Mouse (Mus musculus): Measurements from ENCODE around the gene Dnajc7. TPM values are rescaled to one million over a fixed set of nuclear protein-coding genes. Genes with fewer than 3 reads are reported as not detected.
"Not testable (repeated sequence)": the region's sequence is repeated elsewhere in the genome, so short reads cannot be mapped to it uniquely, and the experiment has no call there.

The Dnajc7 gene
- polyA plus RNA-seq, 2 experiments = 15.1 to 61.7 TPM

- ATAC-seq (ENCODE audit: insufficient read depth) = no peak
- H3K9me3 ChIP-seq (ENCODE audit: control insufficient read depth, low read length) = no peaks in the 10 kb centered on the region
- H3K4me3 ChIP-seq (ENCODE audit: insufficient read depth in 1 of 2, low read depth in 2 of 2, low read length in 2 of 2) = no peak overlapping the region
- no peaks in the 10 kb centered on the region for H3K27me3 ChIP-seq (ENCODE audit: control insufficient read depth, insufficient read depth, low read length)
- no peak overlapping the region for H3K9ac ChIP-seq (replicated peaks)
- H3K4me1 ChIP-seq (replicated peaks; ENCODE audit: control insufficient read depth in 2 of 2, insufficient read depth in 2 of 2, low read length in 1 of 2) = no peaks in the 10 kb centered on the region
- peaks cover 69% of the 10 kb centered on the region for H3K36me3 ChIP-seq (replicated peaks; ENCODE audit: control insufficient read depth, insufficient read depth, low read depth)
- no peak for DNase-seq (ENCODE audit: low read depth in 3 of 3, low spot score in 3 of 3)
- no peak overlapping the region for H3K4me2 ChIP-seq (ENCODE audit: low read depth)
- 84% methylated on average over 11 of the region's 11 CpGs for WGBS (ENCODE audit: insufficient replicate concordance)
- H3K27ac ChIP-seq = no peak overlapping the region
- no peak for TF ChIP-seq EP300 (IDR thresholded peaks at IDR 0.05; ENCODE audit: low read depth)
- TF ChIP-seq CTCF (IDR thresholded peaks at IDR 0.05; ENCODE audit: low read depth) = no peak
These were observed 27.5 kb downstream of the Dnajc7 start for GRCm38 (mm10) chr11:100592346-100593046.

- no peak for ATAC-seq (ENCODE audit: insufficient read depth)
- Histone ChIP-seq H3K4me2 (ENCODE audit: low read depth) (no peak overlapping the region), H3K9me3 (ENCODE audit: control insufficient read depth, low read length) (no peaks in the 10 kb centered on the region), H3K27me3 (ENCODE audit: control insufficient read depth, insufficient read depth, low read length) (no peaks in the 10 kb centered on the region), H3K9ac (replicated peaks) (no peak overlapping the region), H3K4me1 (replicated peaks; ENCODE audit: control insufficient read depth in 2 of 2, insufficient read depth in 2 of 2, low read length in 1 of 2) (no peaks in the 10 kb centered on the region), H3K36me3 (replicated peaks; ENCODE audit: control insufficient read depth, insufficient read depth, low read depth) (peaks cover 82% of the 10 kb centered on the region), H3K4me3 (ENCODE audit: insufficient read depth in 1 of 2, low read depth in 2 of 2, low read length in 2 of 2) (no peak overlapping the region), H3K27ac (no peak overlapping the region)
- 88% methylated on average over 2 of the region's 2 CpGs for WGBS (ENCODE audit: insufficient replicate concordance)
- TF ChIP-seq EP300 (IDR thresholded peaks at IDR 0.05; ENCODE audit: low read depth) (no peak), CTCF (IDR thresholded peaks at IDR 0.05; ENCODE audit: low read depth) (no peak)
- DNase-seq (ENCODE audit: low read depth in 3 of 3, low spot score in 3 of 3) = no peak
These were observed 31.5 kb downstream of the Dnajc7 start for GRCm38 (mm10) chr11:100588462-100588861.

GRCm38 (mm10) chr11:100585148-100585547 lies 34.8 kb downstream of the Dnajc7 start:
- Histone ChIP-seq H3K9me3 (ENCODE audit: control insufficient read depth, low read length) (no peaks in the 10 kb centered on the region), H3K27ac (no peak overlapping the region), H3K36me3 (replicated peaks; ENCODE audit: control insufficient read depth, insufficient read depth, low read depth) (peaks cover 62% of the 10 kb centered on the region), H3K27me3 (ENCODE audit: control insufficient read depth, insufficient read depth, low read length) (no peaks in the 10 kb centered on the region), H3K4me2 (ENCODE audit: low read depth) (no peak overlapping the region), H3K9ac (replicated peaks) (no peak overlapping the region), H3K4me1 (replicated peaks; ENCODE audit: control insufficient read depth in 2 of 2, insufficient read depth in 2 of 2, low read length in 1 of 2) (no peaks in the 10 kb centered on the region), H3K4me3 (ENCODE audit: insufficient read depth in 1 of 2, low read depth in 2 of 2, low read length in 2 of 2) (no peak overlapping the region)
- ATAC-seq (ENCODE audit: insufficient read depth) (no peak), DNase-seq (ENCODE audit: low read depth in 3 of 3, low spot score in 3 of 3) (no peak)
- 84% methylated on average over 3 of the region's 3 CpGs for WGBS (ENCODE audit: insufficient replicate concordance)
- no peak for TF ChIP-seq EP300 (IDR thresholded peaks at IDR 0.05; ENCODE audit: low read depth)
- no peak for TF ChIP-seq CTCF (IDR thresholded peaks at IDR 0.05; ENCODE audit: low read depth)

GRCm38 (mm10) chr11:100584561-100584961 lies 35.4 kb downstream of the Dnajc7 start:
- Histone ChIP-seq H3K4me1 (replicated peaks; ENCODE audit: control insufficient read depth in 2 of 2, insufficient read depth in 2 of 2, low read length in 1 of 2) (no peaks in the 10 kb centered on the region), H3K36me3 (replicated peaks; ENCODE audit: control insufficient read depth, insufficient read depth, low read depth) (peaks cover 56% of the 10 kb centered on the region), H3K9me3 (ENCODE audit: control insufficient read depth, low read length) (no peaks in the 10 kb centered on the region), H3K4me2 (ENCODE audit: low read depth) (no peak overlapping the region), H3K27me3 (ENCODE audit: control insufficient read depth, insufficient read depth, low read length) (no peaks in the 10 kb centered on the region), H3K9ac (replicated peaks) (no peak overlapping the region), H3K4me3 (ENCODE audit: insufficient read depth in 1 of 2, low read depth in 2 of 2, low read length in 2 of 2) (no peak overlapping the region), H3K27ac (no peak overlapping the region)
- TF ChIP-seq EP300 (IDR thresholded peaks at IDR 0.05; ENCODE audit: low read depth) (no peak), CTCF (IDR thresholded peaks at IDR 0.05; ENCODE audit: low read depth) (no peak)
- ATAC-seq (ENCODE audit: insufficient read depth) = no peak
- DNase-seq (ENCODE audit: low read depth in 3 of 3, low spot score in 3 of 3) = no peak
- 84% methylated on average over 7 of the region's 7 CpGs for WGBS (ENCODE audit: insufficient replicate concordance)

- Histone ChIP-seq H3K27me3 (ENCODE audit: control insufficient read depth, insufficient read depth, low read length) (no peaks in the 10 kb centered on the region), H3K27ac (no peak overlapping the region), H3K4me1 (replicated peaks; ENCODE audit: control insufficient read depth in 2 of 2, insufficient read depth in 2 of 2, low read length in 1 of 2) (no peaks in the 10 kb centered on the region), H3K9ac (replicated peaks) (no peak overlapping the region), H3K9me3 (ENCODE audit: control insufficient read depth, low read length) (no peaks in the 10 kb centered on the region), H3K4me2 (ENCODE audit: low read depth) (no peak overlapping the region), H3K36me3 (replicated peaks; ENCODE audit: control insufficient read depth, insufficient read depth, low read depth) (peaks cover 43% of the 10 kb centered on the region), H3K4me3 (ENCODE audit: insufficient read depth in 1 of 2, low read depth in 2 of 2, low read length in 2 of 2) (no peak overlapping the region)
- WGBS (ENCODE audit: insufficient replicate concordance) = 77% methylated on average over 2 of the region's 2 CpGs
- TF ChIP-seq EP300 (IDR thresholded peaks at IDR 0.05; ENCODE audit: low read depth) (no peak), CTCF (IDR thresholded peaks at IDR 0.05; ENCODE audit: low read depth) (no peak)
- ATAC-seq (ENCODE audit: insufficient read depth) (no peak), DNase-seq (ENCODE audit: low read depth in 3 of 3, low spot score in 3 of 3) (no peak)
These were observed 37.1 kb downstream of the Dnajc7 start for GRCm38 (mm10) chr11:100582836-100583235.

GRCm38 (mm10) chr11:100582413-100582812 lies 37.6 kb downstream of the Dnajc7 start:
- not testable (repeated sequence) for H3K4me2 ChIP-seq (ENCODE audit: low read depth); H3K9me3 ChIP-seq (ENCODE audit: control insufficient read depth, low read length); H3K27ac ChIP-seq; H3K4me3 ChIP-seq (ENCODE audit: insufficient read depth in 1 of 2, low read depth in 2 of 2, low read length in 2 of 2); H3K4me1 ChIP-seq (replicated peaks; ENCODE audit: control insufficient read depth in 2 of 2, insufficient read depth in 2 of 2, low read length in 1 of 2); H3K27me3 ChIP-seq (ENCODE audit: control insufficient read depth, insufficient read depth, low read length); H3K9ac ChIP-seq (replicated peaks); DNase-seq (ENCODE audit: low read depth in 3 of 3, low spot score in 3 of 3); ATAC-seq (ENCODE audit: insufficient read depth)
- H3K36me3 ChIP-seq (replicated peaks; ENCODE audit: control insufficient read depth, insufficient read depth, low read depth) = peaks cover 43% of the 10 kb centered on the region
- 91% methylated on average over 1 of the region's 1 CpGs for WGBS (ENCODE audit: insufficient replicate concordance)
